Mouse (Mus musculus) frontal cortex, postnatal 36 days (tissue): ENCODE measurements around the gene Mageb4.
"Not testable (repeated sequence)": the region's sequence is repeated elsewhere in the genome, so short reads cannot be mapped to it uniquely, and the experiment has no call there.

Experiments used
- DNase-seq, 2 experiments: peaks; one replicate each; pipeline ENCODE4 v3.0.0; 2022; ENCODE audit warnings: low spot score in 2 of 2

Gene Mageb4

DNA sequence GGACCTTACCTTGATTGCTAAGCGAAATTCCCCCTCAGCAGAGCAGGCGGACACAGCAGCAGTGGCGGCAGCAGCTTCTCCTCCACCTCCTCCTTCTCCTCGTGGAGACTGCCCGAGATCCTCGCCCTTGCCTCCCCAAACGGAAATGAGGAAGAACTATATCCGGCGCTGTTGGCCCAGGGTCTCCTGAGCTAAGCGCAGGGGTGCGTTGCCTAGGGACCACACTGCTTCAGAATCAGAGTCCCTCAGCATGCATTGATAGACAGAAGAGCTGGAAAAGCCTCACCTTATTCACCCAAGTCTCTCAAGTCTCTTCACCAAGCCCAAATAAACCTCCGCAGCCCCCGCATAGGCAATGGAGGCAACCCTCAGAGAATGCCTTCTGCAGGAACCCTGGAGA lies at the start of gene Mageb4:
Mageb4 (minus strand) TSS at position 101 of the 400 bp plus-strand sequence.
- DNase-seq, result not testable (repeated sequence)

DNA sequence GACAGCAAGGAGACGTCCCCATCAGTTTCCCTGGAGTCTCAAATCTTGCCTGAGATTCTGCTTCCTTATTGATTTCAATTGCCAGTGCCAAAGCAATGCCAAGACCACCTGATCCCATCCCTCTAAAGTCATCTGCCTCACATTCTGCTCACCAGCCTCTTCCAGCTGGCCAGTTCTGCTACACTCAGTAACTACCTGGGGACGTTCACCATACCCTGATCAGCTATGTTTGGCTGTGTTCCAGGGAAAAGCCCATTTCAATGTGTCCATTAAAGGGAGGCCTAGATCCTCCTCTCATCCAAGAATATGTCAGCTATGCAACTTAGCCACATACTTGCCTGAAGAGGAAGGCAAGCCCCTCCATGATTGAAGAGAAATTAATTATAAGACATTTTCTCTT lies 20.3 kb downstream of the Mageb4 start:
- not testable (repeated sequence) for DNase-seq

DNA sequence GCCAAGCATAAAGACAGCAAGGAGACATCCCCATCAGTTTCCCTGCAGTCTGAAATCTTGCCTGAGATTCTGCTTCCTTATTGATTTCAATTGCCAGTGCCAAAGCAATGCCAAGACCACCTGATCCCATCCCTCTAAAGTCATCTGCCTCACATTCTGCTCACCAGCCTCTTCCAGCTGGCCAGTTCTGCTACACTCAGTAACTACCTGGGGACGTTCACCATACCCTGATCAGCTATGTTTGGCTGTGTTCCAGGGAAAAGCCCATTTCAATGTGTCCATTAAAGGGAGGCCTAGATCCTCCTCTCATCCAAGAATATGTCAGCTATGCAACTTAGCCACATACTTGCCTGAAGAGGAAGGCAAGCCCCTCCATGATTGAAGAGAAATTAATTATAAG lies 58.9 kb downstream of the Mageb4 start:
- not testable (repeated sequence) for DNase-seq

GRCm38 (mm10) chrX:86237246-86237645 lies 67.6 kb downstream of the Mageb4 start:
- no peak for DNase-seq
